Mouse (Mus musculus) megakaryocyte-erythroid progenitor cell, adult 5-6 weeks (primary cell): Measurements from ENCODE around the gene Scnn1a. TPM values are rescaled to one million over a fixed set of nuclear protein-coding genes. Genes with fewer than 3 reads are reported as not detected.

ENCODE experiments used
- ATAC-seq: replicated peaks from 2 replicates; pipeline ENCODE4 v1.8.0; 2016; ENCODE audit warnings: mild to moderate bottlenecking, inconsistent platforms; ENCODE audit not compliant: severe bottlenecking, poor library complexity, low FRiP score, low TSS enrichment
- total RNA-seq, 2 experiments: library from RNA; stranded (forward) in 1 of 2; stranded (reverse) in 1 of 2; fragments of 200-1000, 215-1000 nt in 1 of 2; fragments of >200 nt in 1 of 2; fragmentation: Nextera tagmentation in 1 of 2; gene quantifications; 2 replicates each; pipeline ENCODE4 v1.2.3; 2014 to 2017

Gene Scnn1a
- total RNA-seq, 2 experiments from 2014 or later, result 1.4 TPM; not detected in 1

DNA sequence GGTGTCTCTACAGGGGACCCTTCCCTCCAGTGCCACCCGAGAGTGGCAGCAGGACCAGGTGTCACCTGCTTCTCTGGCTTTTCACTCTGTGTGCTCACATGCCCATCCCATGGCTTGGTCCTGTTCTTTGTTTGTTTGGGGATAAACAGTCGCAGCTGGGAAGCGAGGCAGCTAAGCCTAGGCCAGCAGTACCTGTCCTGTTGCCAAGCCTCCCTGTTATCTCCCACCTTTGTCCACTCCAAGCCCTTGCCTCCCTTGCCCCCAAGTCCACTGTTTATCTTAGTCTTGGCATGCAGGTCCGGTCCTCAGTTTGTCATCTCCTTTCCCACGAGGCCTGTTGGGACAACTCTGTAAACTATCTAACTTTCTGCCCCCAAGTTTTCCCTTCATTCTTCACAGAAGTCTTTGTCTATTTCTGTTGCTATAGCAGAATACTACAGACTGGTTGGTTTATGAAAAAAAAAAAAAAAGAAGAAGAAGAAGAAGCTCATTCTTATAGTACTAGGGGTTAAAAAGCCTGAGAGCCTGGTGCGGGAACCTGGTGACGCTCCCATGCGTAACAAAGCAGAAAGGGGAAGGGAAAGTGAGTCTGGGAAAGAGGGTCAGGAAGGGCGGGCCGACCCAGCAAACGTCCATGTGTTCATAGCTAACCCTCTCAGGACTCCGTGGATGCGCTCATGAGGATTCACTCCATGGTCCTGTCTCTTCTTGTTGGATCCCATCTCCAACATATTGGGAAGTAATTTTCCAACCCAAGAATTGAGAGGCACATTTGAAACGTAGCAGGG is 12.8 kb downstream of the Scnn1a start:
- no peak for ATAC-seq

DNA sequence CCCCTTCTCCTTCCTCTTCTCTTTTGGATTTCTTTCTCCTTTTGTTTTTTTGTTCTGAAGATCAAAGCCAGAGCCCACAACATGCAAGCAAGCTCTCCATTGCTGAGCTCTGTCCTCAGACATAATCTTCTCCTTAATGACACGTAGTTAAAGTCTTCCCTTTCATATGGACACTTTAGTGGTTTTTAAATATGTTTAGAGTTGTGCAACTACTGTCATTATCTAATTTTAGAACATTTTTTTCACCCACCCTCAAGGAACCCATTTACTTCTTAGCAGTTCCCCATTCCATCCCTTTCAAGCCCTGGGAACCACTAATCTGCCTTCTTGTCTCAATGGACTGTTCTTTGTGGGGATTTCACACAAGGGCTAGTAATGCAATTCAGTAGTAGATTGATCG is 13.9 kb downstream of the Scnn1a start:
- ATAC-seq, result no peak

DNA sequence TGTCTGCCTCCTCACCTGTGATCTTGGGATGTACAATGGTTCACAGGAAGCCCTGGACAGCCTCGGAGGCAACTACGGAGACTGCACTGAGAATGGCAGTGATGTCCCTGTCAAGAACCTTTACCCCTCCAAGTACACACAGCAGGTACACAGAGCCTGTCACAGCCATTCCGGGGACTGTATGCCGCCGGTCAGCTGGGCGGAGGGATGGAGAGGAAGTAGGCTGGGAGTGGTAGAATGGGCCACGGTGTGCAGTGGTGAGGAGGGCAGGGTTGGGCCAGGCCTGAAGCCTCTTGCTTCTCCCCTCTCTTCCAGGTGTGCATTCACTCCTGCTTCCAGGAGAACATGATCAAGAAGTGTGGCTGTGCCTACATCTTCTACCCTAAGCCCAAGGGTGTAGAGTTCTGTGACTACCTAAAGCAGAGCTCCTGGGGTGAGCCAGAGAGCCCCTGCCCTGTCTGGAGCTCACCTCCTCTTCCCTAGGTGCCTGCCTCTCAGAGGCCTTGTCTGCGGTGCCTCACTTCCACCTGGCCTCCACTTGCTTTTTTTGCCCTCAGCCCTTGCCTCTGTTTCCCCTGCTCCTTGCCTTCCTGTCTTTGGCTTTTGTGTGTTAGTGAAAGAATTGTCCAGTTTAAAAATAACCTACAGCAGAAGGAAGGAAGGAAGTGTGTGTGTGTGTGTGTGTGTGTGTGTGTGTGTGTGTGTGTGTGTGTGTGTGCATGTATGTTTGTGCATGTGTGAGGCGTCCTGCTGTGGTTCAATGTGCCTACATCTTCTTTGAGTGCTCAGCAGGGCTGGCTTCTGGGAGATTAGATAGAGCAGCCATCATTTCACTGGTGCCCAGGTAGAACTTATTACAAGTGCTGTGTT is 18.6 kb downstream of the Scnn1a start:
- no peak for ATAC-seq

DNA sequence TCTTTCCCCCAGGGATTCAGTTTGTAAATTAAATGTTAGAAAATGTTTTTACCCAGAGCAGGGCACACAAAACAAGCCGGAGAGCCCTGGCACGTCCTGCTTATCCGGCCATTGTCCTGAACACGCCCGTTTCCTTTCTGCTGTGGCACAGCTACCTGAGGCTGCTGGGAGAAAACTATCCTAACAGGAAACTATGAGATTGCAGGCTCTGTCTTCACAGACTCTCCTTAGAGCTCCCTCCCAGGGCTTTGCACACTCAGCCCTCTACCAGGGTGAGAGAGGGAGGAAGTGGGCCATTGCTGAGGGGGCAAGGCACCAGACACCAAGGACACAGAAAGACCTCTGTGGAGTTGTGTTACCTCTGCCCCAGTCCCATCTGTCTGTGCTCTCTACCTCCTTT is 19.8 kb downstream of the Scnn1a start:
- no peak for ATAC-seq

DNA sequence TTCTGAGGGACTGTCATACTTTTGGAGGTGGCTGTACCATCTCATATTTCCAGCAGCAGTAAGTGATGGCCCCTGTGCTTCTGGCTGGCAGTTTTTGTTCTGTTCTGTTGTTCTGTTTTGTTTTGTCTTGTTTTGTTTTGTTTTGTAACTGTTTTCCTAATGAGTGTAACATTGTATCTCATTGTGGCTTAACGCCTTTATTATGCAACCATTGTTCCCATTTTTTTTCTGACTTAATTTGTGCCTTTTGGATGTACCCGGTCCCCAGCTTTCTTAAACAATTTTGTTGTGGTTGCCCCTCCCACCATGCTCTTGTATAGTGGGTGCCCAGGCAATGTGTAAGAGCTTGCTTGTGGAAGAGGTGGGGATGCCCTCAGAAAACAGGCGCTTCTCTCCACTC is 21.7 kb downstream of the Scnn1a start:
- ATAC-seq, result no peak

DNA sequence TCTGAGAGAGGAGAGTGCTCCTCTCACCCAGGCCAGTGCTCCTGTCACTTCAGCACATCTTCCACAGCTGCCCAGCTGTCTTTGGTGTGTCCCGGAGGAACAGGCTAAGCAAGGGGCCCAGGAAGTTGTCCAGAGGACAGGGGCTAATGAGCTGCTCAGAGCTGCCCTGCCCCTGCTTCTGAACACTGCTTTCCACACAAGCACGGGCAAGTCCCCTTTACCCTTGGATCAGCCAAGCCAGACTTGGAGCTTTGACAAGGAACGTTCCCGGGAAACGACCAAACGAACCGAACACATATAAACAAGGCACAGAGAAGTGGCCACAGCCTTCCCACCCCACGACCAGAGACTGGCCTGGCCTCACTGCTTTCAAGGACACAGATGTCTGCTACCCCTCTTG is 23.6 kb downstream of the Scnn1a start:
- ATAC-seq, result no peak

DNA sequence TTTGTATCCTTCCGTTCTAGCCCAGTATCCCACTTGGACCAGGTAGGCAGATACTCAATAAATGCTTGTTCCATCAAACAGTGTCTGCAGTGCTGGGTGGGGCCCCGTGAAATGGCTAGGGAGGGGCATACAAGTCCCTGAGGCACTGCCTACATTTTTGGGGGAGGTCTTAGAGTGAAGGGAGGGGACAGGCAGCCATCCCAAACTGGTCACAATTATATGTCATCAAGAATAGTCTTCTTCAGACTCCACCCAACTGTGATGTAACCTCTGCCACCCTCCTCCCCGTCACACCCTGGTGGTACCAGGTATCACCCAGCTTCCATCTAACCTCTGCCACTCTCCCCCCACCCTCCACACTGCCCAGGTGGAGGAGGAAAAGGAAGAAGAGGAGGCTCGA is 24.4 kb downstream of the Scnn1a start:
- no peak for ATAC-seq

DNA sequence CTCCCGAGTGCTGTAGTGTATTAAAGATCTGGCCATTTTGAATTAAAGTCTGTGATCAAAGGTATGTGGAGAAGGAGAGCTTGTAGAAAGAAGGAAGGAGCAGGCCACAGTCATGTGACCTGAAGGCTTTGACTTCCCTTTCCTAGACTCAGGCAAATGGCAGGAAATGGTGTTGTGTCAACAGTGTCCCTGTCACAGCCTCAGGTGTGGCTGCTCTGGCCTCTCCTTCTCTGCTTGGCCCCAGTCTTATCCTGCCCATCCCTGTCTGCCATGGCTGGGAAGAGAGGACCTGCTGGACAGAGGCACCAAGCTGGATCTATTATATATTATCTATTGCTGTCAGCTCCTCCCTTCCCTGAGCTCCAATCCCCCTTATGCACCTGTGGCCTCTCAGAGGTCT is 25.2 kb downstream of the Scnn1a start:
- ATAC-seq, result no peak

DNA sequence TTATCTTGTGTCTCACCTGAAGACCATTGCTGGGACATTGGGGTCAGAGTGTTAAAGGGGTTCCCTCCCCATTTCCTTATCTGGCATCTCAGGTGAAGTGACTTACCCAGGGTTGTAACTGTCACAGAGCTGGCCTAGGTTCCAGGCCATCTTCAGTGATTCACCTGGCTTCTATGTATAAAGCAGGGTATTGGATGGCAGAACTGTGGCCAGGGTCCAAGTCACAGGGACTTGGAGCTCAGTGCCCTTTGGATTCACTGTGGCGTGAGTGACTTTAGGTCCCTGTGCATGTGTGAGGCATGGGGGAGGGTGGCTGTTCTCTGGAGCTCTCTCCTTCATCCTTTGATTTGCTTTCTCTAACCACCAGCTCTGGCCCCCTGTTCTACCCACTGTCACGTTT is 25.6 kb downstream of the Scnn1a start:
- no peak for ATAC-seq

DNA sequence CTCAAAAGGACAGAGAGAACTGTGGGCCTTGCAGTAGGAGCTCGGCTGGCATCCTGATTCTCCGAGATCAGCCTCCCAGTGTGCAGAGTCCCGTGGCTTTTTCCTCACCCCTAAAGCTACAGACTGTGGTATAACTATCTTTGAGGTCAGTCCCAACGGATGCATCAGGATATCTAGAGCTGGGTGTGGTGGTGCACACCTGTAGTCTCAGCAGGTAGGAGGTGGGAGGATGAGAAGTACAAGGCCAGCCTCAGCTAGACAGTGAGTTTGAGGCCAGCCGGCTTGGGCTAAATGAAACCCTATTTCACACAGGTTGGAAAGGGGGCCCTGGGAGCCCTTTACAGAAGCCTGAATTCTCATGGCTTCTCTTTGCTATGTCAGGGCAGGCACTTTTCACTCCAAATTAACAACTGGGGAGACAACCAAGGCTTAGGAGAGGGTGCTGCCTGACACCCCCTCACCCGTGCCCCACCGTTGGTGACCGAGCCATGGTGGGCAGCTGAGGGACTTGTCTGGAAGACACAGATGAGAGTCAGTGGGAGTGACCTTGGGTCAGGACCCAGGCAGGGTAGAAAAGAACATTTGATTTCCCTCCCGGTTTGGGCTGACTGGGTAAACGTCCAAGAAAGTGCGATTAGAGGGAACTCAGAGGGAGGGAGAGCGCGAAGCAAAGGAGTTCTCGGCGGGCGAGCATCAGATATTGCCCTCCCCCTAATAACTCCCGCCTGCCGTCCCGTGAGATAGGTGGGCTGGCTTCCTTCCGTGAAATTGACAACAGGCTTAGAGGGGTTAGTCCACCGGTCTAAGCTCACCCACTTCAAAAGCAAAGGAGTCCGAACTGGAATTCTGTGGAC is 28.5 kb downstream of the Scnn1a start, which contains the start of gene Tnfrsf1a:
Tnfrsf1a (plus strand) TSS at position 642 of the 854 bp plus-strand sequence.
- ATAC-seq, result peak; percentile 49

DNA sequence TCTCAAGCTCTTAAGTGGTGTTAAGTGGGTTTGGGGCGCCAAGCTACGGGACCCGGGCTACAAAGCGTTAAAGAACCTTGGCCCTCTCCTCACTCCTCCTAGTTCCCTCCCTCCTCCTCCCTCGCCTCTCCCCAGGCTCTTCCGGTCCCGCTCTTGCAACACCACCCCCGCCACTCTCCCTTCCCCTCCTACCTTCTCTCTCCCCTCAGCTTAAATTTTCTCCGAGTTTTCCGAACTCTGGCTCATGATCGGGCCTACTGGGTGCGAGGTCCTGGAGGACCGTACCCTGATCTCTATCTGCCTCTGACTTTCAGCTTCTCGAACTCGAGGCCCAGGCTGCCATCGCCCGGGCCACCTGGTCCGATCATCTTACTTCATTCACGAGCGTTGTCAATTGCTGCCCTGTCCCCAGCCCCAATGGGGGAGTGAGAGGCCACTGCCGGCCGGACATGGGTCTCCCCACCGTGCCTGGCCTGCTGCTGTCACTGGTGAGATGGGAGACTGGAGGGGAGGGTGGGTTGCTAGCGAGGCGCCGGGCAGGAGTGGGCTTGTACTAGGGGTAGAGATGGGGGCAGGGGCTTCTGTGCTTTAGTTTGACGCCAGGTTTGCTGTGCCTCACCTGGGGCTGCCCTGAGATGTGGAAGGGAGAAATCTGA is 29.2 kb downstream of the Scnn1a start:
- ATAC-seq, result peak; percentile 75

DNA sequence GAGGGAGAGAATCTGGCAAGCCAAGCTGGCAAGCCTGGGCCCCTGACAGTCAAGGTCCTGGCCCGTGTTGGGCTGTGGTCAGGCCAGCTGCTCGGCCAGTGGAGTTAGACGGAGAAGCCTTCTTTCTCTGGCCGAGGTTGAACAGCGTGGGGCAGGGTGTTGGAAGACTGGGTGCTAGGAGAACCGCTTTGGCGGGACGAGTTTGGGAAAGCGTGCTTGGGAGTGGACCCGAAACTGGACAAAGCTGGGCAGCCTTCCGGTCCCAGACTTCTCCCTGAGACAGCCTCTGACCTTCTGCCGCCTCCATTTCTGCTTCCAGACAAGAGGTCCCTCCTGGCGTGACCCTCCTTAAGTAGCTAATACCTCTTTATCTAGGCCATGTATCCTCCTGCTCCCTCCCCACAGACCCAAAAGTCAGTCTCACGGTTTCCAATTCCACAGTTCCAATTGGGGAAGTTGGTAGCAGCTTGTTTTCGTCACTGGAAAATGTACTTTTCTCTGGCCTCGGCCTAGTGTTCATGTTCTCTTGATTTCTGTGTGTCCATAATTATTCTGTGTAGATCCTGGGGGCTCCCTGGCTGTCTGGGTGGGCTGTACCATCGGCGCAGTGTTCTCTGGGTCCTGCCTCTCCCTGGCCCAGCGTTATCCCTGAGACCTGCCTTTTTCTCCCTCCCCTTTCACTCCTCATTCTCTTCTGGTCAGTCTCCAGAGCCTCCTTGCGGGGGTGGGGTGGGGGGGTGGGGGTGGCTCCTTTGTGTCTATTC is 30.0 kb downstream of the Scnn1a start:
- ATAC-seq, result no peak

DNA sequence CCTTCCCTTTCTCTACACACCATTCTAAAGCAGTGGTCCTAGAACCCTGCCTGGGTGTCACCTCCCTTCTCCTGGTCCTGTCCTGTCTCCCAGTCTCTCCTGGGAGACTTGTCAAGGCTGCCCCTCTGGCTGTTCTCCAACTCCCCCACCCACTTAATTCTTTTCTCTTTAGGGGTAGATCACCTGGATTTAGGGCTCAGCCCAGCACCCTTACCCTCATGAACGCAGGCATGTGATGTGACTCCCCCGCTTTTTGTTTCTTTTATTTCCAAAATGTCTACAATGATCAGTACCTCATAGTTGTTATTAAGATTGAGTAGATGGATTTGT is 30.5 kb downstream of the Scnn1a start:
- ATAC-seq, result no peak

DNA sequence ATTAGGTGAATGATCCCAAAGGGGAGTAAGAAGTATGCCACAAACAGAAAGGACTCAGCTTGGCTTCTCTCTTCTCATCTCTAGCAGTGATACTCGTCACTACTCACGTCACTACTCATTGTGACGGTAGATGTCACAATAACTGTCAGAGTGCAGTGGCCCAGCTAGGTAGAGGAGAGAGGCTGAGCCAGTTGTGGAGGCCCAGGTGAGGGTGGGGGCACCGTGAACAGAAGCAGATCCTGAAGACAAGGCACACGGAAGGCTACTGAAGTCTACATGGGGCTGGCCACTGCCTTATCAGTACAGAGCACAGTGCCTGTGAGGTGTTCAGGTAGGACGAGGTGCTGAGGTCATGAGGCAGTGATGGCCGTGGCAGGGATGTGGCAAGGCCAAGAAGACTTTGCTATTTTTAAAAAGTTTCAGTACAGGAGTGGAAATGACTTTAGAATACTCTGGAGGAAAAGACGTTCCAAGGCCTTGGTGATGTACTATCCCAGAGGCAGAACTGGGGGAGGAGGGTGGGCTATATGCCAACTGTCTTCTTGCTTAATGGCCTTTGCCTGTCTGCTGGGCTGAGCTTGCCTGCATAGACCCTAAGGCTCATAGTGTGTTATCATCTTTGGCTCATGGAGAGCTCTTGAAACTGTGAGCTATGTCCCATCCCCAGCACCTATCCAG is 31.0 kb downstream of the Scnn1a start:
- ATAC-seq, result 0 out of 2 replicates have a peak, but pooled peaks have one; percentile 9

DNA sequence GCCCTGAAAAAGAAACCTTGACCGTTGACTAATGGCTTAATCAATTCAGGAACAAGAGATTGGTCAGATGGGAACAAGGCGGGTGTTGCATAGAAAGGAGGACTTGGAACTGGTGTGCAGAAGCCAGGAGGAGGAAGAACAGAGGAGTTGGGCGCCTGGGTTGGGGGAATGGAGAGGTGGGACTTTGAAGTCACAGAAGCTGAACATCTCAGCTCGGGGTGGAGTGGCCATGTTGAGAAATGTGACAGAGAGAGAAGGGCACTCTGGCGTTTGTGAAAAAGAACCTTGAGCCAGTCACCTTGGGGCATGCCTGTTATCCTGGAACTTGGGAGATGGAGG is 31.6 kb downstream of the Scnn1a start:
- ATAC-seq, result no peak

DNA sequence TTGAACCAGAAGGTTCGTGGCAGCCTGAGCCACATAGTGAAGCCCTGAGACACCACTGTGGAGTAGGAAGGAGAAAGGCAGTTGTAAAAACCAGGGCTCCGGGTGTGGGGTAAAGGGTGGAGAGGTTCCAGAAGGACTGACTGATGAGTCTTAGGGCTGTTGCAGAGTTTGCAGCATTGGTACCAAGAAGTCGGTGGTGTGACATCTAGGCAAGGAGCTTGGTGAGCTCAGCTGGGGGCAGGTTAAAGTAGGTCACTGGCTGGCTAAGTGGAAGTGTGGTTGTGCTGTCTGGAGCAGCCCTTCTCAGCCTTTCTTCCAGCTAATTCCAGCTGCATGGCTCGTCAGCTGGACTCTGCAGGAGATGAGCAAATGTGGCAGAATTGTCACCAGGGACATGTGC is 32.4 kb downstream of the Scnn1a start:
- no peak for ATAC-seq

DNA sequence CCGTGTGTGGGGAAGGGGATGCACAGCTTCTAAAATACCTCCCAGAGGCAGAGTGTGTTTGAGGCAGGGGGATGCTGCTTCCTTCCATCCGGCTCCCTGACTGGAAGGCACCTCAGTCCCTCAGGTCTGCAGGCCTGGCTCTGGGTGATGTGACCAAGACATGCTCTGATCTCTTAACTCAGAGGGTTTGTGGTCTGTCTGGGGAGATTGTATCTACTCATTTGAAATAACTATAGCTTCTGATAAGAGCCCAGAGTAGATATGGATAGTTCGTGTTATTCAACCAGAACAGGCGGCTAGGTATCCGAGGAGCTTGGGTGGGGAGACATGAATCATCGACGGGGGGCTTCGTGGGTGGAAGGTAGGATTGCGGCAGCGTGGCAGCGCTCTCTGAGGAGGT is 32.8 kb downstream of the Scnn1a start:
- no peak for ATAC-seq

DNA sequence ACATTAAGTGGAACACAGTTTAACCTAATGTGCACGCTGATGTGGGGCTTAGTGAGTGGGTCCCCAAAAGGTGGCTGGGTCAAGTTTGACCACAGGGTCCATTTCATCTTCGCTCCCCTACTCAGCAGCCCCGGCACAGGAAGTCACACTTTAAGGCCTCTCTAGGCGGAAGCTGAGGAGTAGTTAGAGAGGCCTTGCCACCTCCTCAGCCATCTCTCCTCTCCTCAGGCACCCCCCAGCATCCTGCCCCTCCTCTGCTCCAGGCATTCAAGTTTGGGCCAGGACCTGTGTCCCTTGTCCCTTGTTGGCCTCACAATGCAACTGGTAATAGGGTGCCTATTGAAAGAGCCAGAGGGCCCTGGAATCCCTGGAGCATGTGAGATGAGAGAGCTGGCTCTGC is 33.2 kb downstream of the Scnn1a start:
- no peak for ATAC-seq
